Mouse (Mus musculus) embryonic facial prominence, embryonic 11.5 days (tissue): ENCODE measurements at regions not wholly inside any gene's neighbourhood (a gene's known extent, or its start where the extent isn't known, plus 50 kb on each side); places are given as distances from the start of the nearest gene placed in this dataset.
A peak's percentile ranks its signal among the peaks of the same experiment; 100 is the strongest.

Experiments
- ATAC-seq: fragments of 200-750 bp; cut with Nextera tagmentation; replicated peaks from 2 replicates; pipeline ENCODE4 v1.8.0; 2017; ENCODE audit warnings: low read depth; ENCODE audit not compliant: insufficient number of reproducible peaks, low FRiP score, low TSS enrichment
- DNase-seq: peaks from one replicate; pipeline ENCODE4 v3.0.0-alpha.2; 2015; ENCODE audit warnings: low spot score
- H3K27ac ChIP-seq: fragments of 300-500 bp; sonication (generic); replicated peaks from 2 replicates; pipeline ENCODE4 v1.5.1; 2014; ENCODE audit warnings: mild to moderate bottlenecking, low read depth, low read length, control low read depth
- H3K27me3 ChIP-seq: fragments of 300-500 bp; sonication (generic); 2 replicates; pipeline ENCODE4 v1.6.1; 2014; ENCODE audit warnings: mild to moderate bottlenecking, low read length, moderate library complexity, mixed read lengths; ENCODE audit not compliant: control insufficient read depth, insufficient read depth
- H3K36me3 ChIP-seq: fragments of 300-500 bp; sonication (generic); replicated peaks from 2 replicates; pipeline ENCODE4 v1.6.1; 2014; ENCODE audit warnings: low read depth, mild to moderate bottlenecking, low read length, moderate library complexity, mixed read lengths; ENCODE audit not compliant: control insufficient read depth, insufficient read depth
- H3K4me1 ChIP-seq: fragments of 300-500 bp; sonication (generic); 2 replicates; pipeline ENCODE4 v1.6.1; 2014; ENCODE audit warnings: low read length, mixed read lengths; ENCODE audit not compliant: control insufficient read depth, insufficient read depth
- H3K4me2 ChIP-seq: fragments of 300-500 bp; sonication (generic); 2 replicates; pipeline ENCODE4 v1.6.1; 2014; ENCODE audit warnings: low read depth, mild to moderate bottlenecking, control low read depth, low read length, moderate library complexity
- H3K4me3 ChIP-seq: fragments of 300-500 bp; sonication (generic); 2 replicates; pipeline ENCODE4 v1.5.1; 2014; ENCODE audit warnings: low read depth, low read length, control low read depth
- H3K9ac ChIP-seq: fragments of 300-500 bp; sonication (generic); replicated peaks from 2 replicates; pipeline ENCODE4 v1.6.1; 2014; ENCODE audit warnings: mild to moderate bottlenecking, control low read depth, low read length
- H3K9me3 ChIP-seq: fragments of 300-500 bp; sonication (generic); replicated peaks from 2 replicates; pipeline ENCODE4 v1.6.1; 2016; ENCODE audit warnings: mild to moderate bottlenecking, low read length, inconsistent platforms, mixed read lengths; ENCODE audit not compliant: control insufficient read depth
- WGBS: fragments of 180-500 bp; shearing (Covaris S2); extraction: QIAGEN DNeasy Blood & Tissue Kit; methylation state at CpG from one replicate; pipeline ENCODE4 v1.1.7; 2014; 5-methylcytosine and 5-hydroxymethylcytosine counted together

GRCm38 (mm10) chr1:64317032-64317636, 195.1 kb upstream of the Klf7 start:
- Histone ChIP-seq H3K27ac (no peak overlapping the region), H3K4me1 (no peaks in the 10 kb centered on the region), H3K27me3 (no peaks in the 10 kb centered on the region), H3K9me3 (no peaks in the 10 kb centered on the region), H3K4me2 (no peak overlapping the region), H3K36me3 (no peaks in the 10 kb centered on the region), H3K4me3 (no peak overlapping the region), H3K9ac (no peak overlapping the region)
- 66% methylated on average over 5 of the region's 5 CpGs for WGBS
- ATAC-seq (no peak), DNase-seq (no peak)

- Histone ChIP-seq H3K4me2 (no peak overlapping the region), H3K9ac (no peak overlapping the region), H3K27ac (no peak overlapping the region), H3K27me3 (no peaks in the 10 kb centered on the region), H3K4me3 (no peak overlapping the region), H3K36me3 (no peaks in the 10 kb centered on the region), H3K4me1 (no peaks in the 10 kb centered on the region), H3K9me3 (no peaks in the 10 kb centered on the region)
- WGBS, result 18% methylated on average over 3 of the region's 3 CpGs
- DNase-seq (no peak), ATAC-seq (no peak)
These were observed 189.3 kb upstream of the Klf7 start for GRCm38 (mm10) chr1:64311371-64311770.

- Histone ChIP-seq H3K9me3 (no peaks in the 10 kb centered on the region), H3K27ac (no peak overlapping the region), H3K36me3 (no peaks in the 10 kb centered on the region), H3K4me2 (no peak overlapping the region), H3K9ac (no peak overlapping the region), H3K4me3 (no peak overlapping the region), H3K27me3 (no peaks in the 10 kb centered on the region), H3K4me1 (no peaks in the 10 kb centered on the region)
- no peak for DNase-seq
- ATAC-seq, result no peak
- 96% methylated on average over 15 of the region's 15 CpGs for WGBS
These were observed 186.5 kb upstream of the Klf7 start for GRCm38 (mm10) chr1:64308560-64308959.

- WGBS, result 83% methylated on average over 10 of the region's 10 CpGs
- ATAC-seq (no peak), DNase-seq (no peak)
- H3K4me2 ChIP-seq, result no peak overlapping the region
- no peaks in the 10 kb centered on the region for H3K36me3 ChIP-seq
- H3K4me1 ChIP-seq, result no peaks in the 10 kb centered on the region
- H3K27ac ChIP-seq, result no peak overlapping the region
- H3K9ac ChIP-seq, result no peak overlapping the region
- H3K4me3 ChIP-seq, result no peak overlapping the region
- no peaks in the 10 kb centered on the region for H3K9me3 ChIP-seq
- H3K27me3 ChIP-seq, result no peaks in the 10 kb centered on the region
These were observed 186.0 kb upstream of the Klf7 start for GRCm38 (mm10) chr1:64308088-64308487.

- H3K4me1 ChIP-seq, result no peaks in the 10 kb centered on the region
- DNase-seq (no peak), ATAC-seq (no peak)
- WGBS, result 42% methylated on average over 13 of the region's 13 CpGs
- H3K27ac ChIP-seq, result no peak overlapping the region
- H3K27me3 ChIP-seq, result no peaks in the 10 kb centered on the region
- H3K4me2 ChIP-seq, result no peak overlapping the region
- no peak overlapping the region for H3K4me3 ChIP-seq
- H3K9me3 ChIP-seq, result no peaks in the 10 kb centered on the region
- H3K9ac ChIP-seq, result no peak overlapping the region
- no peaks in the 10 kb centered on the region for H3K36me3 ChIP-seq
These were observed 183.5 kb upstream of the Klf7 start for GRCm38 (mm10) chr1:64305427-64306213.

GRCm38 (mm10) chr1:64302833-64303358, 180.8 kb upstream of the Klf7 start:
- Histone ChIP-seq H3K9me3 (no peaks in the 10 kb centered on the region), H3K36me3 (no peaks in the 10 kb centered on the region), H3K27ac (no peak overlapping the region), H3K4me1 (no peaks in the 10 kb centered on the region), H3K4me2 (peak overlapping the region; percentile 7; the same call in 1 of the 2 replicates), H3K9ac (no peak overlapping the region), H3K4me3 (no peak overlapping the region), H3K27me3 (no peaks in the 10 kb centered on the region)
- DNase-seq, result peak; percentile 38
- ATAC-seq, result no peak
- 23% methylated on average over 9 of the region's 10 CpGs for WGBS

GRCm38 (mm10) chr1:64301530-64302061, 179.5 kb upstream of the Klf7 start:
- no peak overlapping the region for H3K9ac ChIP-seq
- no peak for ATAC-seq
- H3K9me3 ChIP-seq, result no peaks in the 10 kb centered on the region
- no peaks in the 10 kb centered on the region for H3K27me3 ChIP-seq
- H3K4me2 ChIP-seq, result no peak overlapping the region
- H3K4me3 ChIP-seq, result no peak overlapping the region
- H3K27ac ChIP-seq, result no peak overlapping the region
- no peak for DNase-seq
- no peaks in the 10 kb centered on the region for H3K4me1 ChIP-seq
- no peaks in the 10 kb centered on the region for H3K36me3 ChIP-seq
- WGBS, result 44% methylated on average over 6 of the region's 6 CpGs

- no peaks in the 10 kb centered on the region for H3K36me3 ChIP-seq
- no peak overlapping the region for H3K4me3 ChIP-seq
- no peak overlapping the region for H3K4me2 ChIP-seq
- H3K9ac ChIP-seq, result no peak overlapping the region
- H3K4me1 ChIP-seq, result no peaks in the 10 kb centered on the region
- 72% methylated on average over 8 of the region's 8 CpGs for WGBS
- ATAC-seq (no peak), DNase-seq (no peak)
- H3K9me3 ChIP-seq, result no peaks in the 10 kb centered on the region
- no peak overlapping the region for H3K27ac ChIP-seq
- no peaks in the 10 kb centered on the region for H3K27me3 ChIP-seq
These were observed 179.0 kb upstream of the Klf7 start for GRCm38 (mm10) chr1:64300951-64301529.
